Mouse (Mus musculus): ENCODE measurements at regions not wholly inside any gene's neighbourhood (a gene's known extent, or its start where the extent isn't known, plus 50 kb on each side); places are given as distances from the start of the nearest gene placed in this dataset.

DNA sequence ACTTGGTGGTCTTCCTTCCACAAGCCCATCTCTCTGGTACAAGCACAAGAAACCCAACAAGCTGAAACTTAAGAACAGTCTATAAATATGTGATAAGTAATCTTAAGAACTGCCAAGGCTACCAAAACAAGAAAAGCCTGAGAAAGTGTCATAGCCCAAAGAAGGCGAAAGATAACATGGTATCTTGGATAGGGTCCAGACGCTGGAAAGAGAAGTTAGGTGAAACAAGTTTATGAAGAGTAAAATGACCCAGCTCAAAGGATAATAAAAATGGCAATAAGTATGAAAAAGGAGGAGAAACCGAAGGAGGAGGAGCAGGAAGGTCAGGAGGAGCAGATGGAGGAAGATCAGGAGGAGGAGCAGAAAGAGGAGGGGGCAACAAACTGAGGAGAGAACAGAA lies 56.9 kb upstream of the Ltbp1 start:
- TF ChIP-seq CTCF (conservative IDR thresholded peaks at IDR 0.05; ENCODE audit: insufficient read depth, insufficient read length, low read depth, low read length) = no peak
- TF ChIP-seq POLR2A (IDR thresholded peaks at IDR 0.05; ENCODE audit: low read depth, low read length) = no peak

All from kidney, adult 2 months (tissue).